Mouse (Mus musculus) right cerebral cortex, postnatal 36 days (tissue): Measurements from ENCODE around the gene Tgif2.
"Not testable (repeated sequence)": the region's sequence is repeated elsewhere in the genome, so short reads cannot be mapped to it uniquely, and the experiment has no call there.

Experiments used
- DNase-seq, 2 experiments: peaks; one replicate each; pipeline ENCODE4 v3.0.0; 2022; ENCODE audit warnings: low spot score in 2 of 2, mixed read lengths in 1 of 2

Gene Tgif2

DNA sequence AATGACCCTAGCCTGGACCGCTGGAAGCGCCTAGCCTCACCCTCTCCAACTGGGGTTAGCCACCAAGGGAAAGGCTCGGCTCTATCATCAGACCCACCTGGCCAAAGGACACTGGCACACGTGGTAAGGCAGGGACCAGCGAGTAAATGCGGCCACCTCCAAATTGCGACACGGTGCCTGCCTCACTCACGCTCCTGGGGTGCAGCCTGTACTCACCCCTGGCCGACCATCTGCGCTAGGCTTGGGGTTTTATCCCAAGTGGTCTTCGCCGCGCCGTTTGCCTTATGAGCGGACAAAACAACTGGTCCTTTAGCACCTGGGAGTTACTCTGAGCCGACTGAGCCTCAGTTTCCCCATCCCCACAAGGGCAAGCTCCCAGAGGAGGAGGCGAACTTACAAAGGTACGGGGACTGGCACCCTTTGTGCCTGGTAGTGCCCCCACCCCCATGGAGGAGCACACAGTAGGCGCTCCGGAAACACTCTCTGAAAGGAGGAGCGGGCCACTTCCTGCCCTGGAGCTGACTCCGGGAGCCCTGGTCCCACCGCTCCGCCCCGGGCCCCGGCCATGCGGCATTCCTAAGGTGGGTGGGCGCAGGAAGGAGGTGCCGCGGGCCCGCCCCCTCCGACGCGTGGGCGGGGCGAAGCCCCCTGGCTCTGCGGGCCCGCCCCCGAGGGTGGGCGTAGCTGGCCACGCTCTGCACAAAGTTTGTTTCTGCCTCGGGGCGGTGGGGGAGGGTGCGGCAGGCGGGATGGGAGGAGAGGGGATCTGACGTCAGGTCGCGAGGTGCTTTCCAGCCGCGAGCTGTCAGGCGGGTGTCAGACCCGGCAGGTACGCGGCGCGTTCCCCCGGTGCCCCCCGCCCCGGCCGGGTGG lies at the start of gene Tgif2:
Tgif2 (plus strand) TSS at position 689 of the 873 bp plus-strand sequence.
- DNase-seq = no peak

- no peak for DNase-seq
Measured at GRCm38 (mm10) chr2:156798516-156798915, 41.3 kb upstream of the Tgif2 start.

GRCm38 (mm10) chr2:156801045-156801444 lies 38.8 kb upstream of the Tgif2 start:
- no peak for DNase-seq

- DNase-seq = not testable (repeated sequence)
Measured at GRCm38 (mm10) chr2:156802116-156802515, 37.7 kb upstream of the Tgif2 start.

- no peak for DNase-seq
Measured at GRCm38 (mm10) chr2:156803698-156804372, 36.0 kb upstream of the Tgif2 start.

- no peak for DNase-seq
Measured at GRCm38 (mm10) chr2:156804589-156804988, 35.2 kb upstream of the Tgif2 start.

GRCm38 (mm10) chr2:156806886-156807285 lies 32.9 kb upstream of the Tgif2 start:
- no peak for DNase-seq

- peak; percentile 4 to 18 for DNase-seq
Measured at GRCm38 (mm10) chr2:156809579-156809978, 30.2 kb upstream of the Tgif2 start.

GRCm38 (mm10) chr2:156810716-156811115 lies 29.1 kb upstream of the Tgif2 start:
- no peak for DNase-seq

DNA sequence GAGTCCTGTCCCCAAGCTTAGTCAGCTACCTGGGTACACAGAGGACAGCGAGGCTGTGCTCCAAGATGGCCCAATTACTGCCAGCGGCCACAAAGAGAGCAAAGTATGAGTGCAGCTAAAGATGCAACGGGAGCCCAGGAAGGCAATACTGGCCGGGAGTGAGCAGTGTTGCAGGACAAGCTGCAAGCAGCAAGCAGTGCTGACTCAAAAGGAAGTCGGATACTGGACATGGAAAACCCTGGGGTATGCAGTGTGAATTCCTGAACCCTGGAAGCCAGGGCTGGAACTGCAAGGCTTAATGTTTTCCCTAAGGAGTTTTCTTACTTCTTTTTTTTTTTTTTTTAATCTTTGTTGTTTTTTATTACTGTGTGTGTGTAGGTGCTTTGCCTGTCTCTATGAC lies 28.3 kb upstream of the Tgif2 start:
- DNase-seq = no peak

GRCm38 (mm10) chr2:156814344-156814801 lies 25.4 kb upstream of the Tgif2 start:
- no peak for DNase-seq

- DNase-seq = no peak
Measured at GRCm38 (mm10) chr2:156814893-156815292, 24.9 kb upstream of the Tgif2 start.

- no peak for DNase-seq
Measured at GRCm38 (mm10) chr2:156815412-156815811, 24.4 kb upstream of the Tgif2 start.

DNA sequence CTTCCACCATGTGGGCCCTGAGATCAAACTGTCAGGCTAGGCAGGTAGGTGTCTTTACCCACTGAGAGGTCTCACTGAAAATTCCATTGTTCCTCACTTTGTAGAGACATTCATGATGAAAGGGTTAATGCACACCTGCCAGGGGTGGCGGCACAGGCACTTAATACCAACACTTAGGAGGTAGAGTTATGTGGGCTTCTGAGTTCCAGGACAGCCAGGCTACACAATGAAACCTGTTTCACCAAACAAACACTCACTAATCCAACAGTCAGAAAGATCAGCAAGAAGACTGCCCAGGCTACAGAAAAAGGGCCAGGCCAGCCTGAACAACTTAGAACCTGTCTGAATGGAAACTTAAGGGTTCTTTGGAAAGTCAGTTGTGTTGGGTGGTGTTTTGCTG lies 23.7 kb upstream of the Tgif2 start:
- no peak for DNase-seq

DNA sequence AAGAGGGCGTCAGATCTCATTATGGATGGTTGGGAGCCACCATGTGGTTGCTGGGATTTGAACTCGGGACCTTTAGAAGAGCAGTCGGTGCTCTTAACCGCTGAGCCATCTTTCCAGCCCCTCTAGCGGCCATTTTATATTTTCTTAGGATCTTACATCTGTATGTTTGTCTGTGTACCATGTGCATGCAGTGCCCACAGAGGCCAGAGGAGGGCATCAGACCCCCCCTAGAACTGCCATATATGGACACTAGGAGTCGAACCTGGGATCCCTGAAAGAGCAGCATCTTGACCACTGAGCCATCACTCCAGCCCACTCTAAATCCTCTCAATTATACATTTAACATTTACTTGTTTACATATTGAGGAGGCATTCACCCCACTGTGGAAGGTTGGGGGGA lies 14.7 kb upstream of the Tgif2 start:
- not testable (repeated sequence) for DNase-seq

DNA sequence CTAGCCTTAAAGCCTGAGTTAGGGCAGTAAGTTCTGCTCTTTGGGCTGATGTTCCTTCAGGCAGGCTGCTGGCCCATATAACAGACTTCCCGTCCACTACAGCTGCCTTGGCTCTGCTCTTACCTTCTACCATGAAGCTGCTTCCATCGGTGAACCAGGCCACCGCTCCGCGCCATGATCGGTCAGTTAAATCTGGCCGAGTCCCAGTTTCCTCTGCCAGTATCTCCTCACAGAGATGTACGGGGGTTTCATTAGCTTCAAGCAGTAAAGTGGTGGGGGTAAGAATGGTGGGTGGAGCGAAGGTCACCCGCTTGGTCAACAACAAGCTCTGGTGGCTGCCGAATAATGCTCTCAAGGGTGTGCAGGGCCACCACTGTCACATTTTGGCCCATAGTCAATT lies 5.5 kb upstream of the Tgif2 start:
- DNase-seq = no peak

- DNase-seq = no peak
Measured at GRCm38 (mm10) chr2:156838839-156839238, 968 bp upstream of the Tgif2 start.

- DNase-seq = no peak
Measured at GRCm38 (mm10) chr2:156840301-156841027, 657 bp downstream of the Tgif2 start.

DNA sequence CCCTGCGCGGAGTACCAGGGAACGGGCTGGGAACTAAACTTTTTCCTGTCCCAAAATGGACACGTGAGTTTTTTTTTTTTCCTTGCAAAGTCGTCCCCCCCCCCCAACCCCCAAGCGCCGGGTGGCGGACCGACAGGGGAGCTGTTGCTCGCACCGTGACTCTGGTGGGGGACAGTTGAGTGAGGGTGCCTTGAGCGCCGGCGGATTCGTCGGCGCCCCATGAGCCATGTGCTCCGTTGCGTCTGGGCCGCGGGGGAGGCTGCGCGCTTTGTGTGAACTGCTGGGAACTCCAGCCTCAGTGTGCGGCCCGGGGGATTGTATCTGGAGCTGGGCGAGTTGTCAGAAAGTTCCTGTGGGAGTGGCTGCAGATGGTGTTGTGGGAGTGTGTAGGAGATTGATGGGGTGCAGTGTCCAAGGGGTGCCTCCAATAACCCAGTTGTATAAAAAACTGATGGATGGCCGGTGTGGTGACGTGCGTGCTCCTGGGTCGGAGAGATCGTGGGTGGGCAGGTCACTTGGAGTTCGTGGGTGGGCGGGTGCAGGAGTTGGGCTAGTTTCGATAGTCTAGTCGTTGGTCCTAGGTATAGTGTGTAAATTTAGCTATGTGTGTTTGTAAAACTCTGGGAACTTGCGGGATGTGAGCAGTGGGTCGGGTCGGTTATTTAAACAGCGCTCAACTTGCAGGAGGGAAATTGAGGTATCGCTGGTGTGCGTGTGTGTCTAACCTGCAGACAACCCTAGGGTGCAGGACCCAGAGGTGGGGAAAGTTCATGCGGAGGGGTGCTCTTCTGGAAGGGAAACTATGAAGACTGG lies 1.4 kb downstream of the Tgif2 start:
- peak; percentile 26 to 55 for DNase-seq

DNA sequence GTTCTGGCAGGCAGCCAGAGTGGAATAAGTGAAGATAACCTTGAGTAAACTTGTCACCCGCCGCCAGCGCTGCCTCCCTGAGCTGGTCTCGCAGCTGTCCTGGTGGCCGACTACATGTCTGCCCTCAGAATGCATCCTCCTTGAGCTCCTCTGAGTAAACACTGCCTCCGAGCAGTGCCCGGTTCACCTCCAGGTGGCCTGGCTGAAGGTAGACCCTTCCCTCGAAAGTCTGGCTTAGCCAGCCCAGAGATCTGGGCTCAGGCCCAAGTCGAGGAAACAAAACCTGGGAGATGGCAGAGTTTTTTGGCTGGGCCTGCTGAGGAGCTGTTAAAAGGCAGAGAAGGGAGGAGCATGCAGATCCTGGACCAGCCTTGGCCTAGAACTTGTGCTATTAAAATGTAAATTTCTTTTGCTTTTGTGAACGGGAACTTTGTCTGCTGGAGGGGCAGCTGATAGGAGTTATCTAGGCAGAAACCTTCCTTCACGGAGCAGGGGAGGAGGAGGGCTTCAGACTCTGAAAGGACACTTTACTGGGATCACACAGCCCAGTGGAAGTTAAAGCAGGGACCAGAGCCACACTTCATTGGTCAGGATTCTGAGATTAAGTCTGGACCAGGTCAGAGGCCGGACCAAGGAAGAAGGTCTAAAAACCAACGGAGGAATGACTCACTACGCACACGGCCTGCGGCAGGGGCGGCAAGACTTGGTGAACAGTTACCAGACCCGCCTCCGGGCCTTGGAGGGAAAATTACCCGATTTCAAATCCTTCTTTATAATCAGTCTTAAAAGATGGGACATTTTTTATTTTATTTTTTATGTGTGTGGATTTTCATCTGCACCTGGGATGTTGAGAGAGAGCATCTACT lies 2.3 kb downstream of the Tgif2 start:
- no peak for DNase-seq
